Mouse (Mus musculus): ENCODE results near the gene Nlrp4c. TPM values are rescaled to one million over a fixed set of nuclear protein-coding genes. Genes with fewer than 3 reads are reported as not detected.
"Not testable (repeated sequence)": the region's sequence is repeated elsewhere in the genome, so short reads cannot be mapped to it uniquely, and the experiment has no call there.

Nlrp4c gene
- total RNA-seq (2021): not detected

- DNase-seq: no peak
Measured at GRCm38 (mm10) chr7:6044861-6045260, at the start of gene Nlrp4c. Gene Nlrp4c (plus strand): TSS chr7:6045161.

GRCm38 (mm10) chr7:6010910-6011309 is 34.1 kb upstream of the Nlrp4c start, which contains the start of gene Vmn1r65:
Gene Vmn1r65 (minus strand): TSS chr7:6011010.
- DNase-seq: no peak

GRCm38 (mm10) chr7:6119501-6119900 is 74.5 kb downstream of the Nlrp4c start:
- DNase-seq: no peak

- not testable (repeated sequence) for DNase-seq
Measured at GRCm38 (mm10) chr7:6120104-6120503, 75.1 kb downstream of the Nlrp4c start.

- not testable (repeated sequence) for DNase-seq
Measured at GRCm38 (mm10) chr7:6121128-6121527, 76.2 kb downstream of the Nlrp4c start.

- peak; percentile 64 to 77 for DNase-seq
Measured at GRCm38 (mm10) chr7:6126690-6127448, 81.9 kb downstream of the Nlrp4c start.

- DNase-seq: no peak
Measured at GRCm38 (mm10) chr7:6130346-6130745, 85.4 kb downstream of the Nlrp4c start.

- DNase-seq: no peak
Measured at GRCm38 (mm10) chr7:6132646-6133045, 87.7 kb downstream of the Nlrp4c start.

- no peak for DNase-seq
Measured at GRCm38 (mm10) chr7:6136497-6136896, 91.5 kb downstream of the Nlrp4c start.

- no peak for DNase-seq
Measured at GRCm38 (mm10) chr7:6139295-6139694, 94.3 kb downstream of the Nlrp4c start.

- no peak for DNase-seq
Measured at GRCm38 (mm10) chr7:6143991-6144531, 99.1 kb downstream of the Nlrp4c start.

GRCm38 (mm10) chr7:6145423-6146188 is 100.6 kb downstream of the Nlrp4c start:
- no peak for DNase-seq

GRCm38 (mm10) chr7:6146194-6146981 is 101.4 kb downstream of the Nlrp4c start:
- DNase-seq: no peak

- no peak for DNase-seq
Measured at GRCm38 (mm10) chr7:6146982-6147325, 102.0 kb downstream of the Nlrp4c start.

- DNase-seq: no peak
Measured at GRCm38 (mm10) chr7:6147688-6148087, 102.7 kb downstream of the Nlrp4c start.

- no peak for DNase-seq
Measured at GRCm38 (mm10) chr7:6151266-6151665, 106.3 kb downstream of the Nlrp4c start.

GRCm38 (mm10) chr7:6152036-6152435 is 107.1 kb downstream of the Nlrp4c start:
- DNase-seq: no peak

GRCm38 (mm10) chr7:6153131-6153530 is 108.2 kb downstream of the Nlrp4c start:
- no peak for DNase-seq

- DNase-seq: no peak
Measured at GRCm38 (mm10) chr7:6154164-6154563, 109.2 kb downstream of the Nlrp4c start.
